Mouse (Mus musculus): Measurements from ENCODE around the gene Gnao1.
A peak's percentile ranks its signal among the peaks of the same experiment; 100 is the strongest.

Gnao1 gene

DNA sequence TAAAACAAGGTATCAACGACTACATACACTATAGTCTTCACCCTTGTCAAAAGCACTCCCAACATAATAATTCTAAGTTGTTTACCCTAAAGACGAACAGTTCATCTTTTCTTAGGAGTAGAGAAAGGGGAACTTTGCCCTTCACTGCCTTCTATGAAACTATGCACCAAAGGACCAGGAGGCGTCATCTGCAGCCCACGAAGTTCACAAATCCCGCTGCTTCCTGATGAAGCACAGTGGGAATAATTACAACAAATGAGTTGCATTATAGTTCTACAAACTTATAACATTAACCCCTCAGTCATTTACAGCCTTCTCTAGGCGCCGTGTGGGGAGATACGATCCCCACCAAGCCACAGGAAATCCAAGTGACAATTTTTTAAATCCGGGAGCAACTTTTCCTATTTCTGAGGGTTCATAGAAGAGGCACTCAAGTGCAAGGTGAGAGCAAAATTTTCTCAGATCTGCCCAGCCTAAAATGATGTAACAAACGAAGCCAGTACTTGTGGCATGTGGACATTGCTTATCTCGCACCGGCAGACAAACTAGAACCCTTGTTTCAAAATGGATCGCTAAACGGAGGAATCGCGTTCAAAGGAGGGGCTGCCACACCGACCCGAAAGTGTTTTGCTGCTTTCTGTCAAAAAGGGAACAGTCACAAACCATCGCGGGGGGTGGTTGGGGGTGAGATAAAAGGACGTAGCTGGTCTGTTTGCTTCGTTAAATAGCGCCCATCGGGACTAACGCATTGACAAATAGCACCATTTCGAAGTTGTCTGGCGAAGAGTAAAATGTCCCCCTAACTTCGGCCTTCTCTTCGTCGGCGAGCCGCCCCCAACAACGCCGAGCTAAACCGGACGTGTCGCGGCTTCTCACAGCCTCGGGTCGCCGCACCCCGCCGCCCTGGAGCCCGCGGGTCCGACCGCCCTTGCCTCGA, 201.6 kb downstream of the Gnao1 start:
- DNase-seq: peak in 1 of 2 experiments; percentile 25

DNA sequence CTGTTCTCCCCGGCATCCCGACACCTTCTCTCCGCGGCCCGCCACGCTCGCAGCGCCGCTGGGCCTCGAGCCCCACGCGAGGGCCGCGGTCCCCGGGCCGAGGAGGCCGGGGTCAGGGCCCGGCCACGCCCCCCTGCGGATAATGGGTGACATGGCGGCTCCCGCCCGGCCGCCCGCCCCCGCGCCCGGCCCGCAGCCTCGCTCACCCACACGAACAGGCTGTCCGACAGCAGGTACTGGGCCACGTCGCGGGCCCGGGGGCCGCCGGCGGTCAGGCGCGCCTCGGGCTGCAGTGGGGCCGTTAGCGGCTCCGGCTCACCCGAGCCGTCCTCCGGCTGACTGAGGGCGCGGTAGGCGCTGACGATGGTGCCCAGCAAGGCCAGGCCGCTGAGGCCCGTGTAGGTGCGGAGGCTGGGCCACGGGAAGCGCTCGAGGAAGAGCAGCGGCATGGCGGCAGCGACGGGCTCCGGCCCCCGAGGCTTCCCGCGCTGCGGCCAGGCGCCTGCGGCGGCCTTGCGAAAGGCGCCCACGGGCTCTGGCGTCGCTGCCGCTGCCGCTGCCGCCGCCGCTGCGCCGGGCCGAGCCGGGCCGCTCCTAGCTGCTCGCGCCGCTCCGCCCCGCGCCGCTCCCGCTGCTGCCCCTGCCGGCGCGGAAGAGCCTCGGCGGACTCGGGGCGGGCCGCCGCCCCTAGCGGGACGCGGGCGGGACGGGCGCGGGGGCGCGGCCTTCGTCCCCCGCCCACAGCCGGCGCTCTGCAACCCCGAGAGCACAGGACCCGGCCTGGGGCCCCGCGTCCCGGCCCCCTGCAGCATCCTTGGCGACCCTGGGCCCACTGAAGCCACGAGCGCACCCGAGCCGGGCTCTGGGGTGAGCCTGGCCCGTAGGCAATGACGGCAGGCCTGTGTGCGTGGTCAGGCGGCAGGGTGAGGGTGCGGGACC, 202.5 kb downstream of the Gnao1 start, which contains the start of gene Amfr:
Gene Amfr, minus strand, starts transcription at position 830 of the 939 bp plus-strand sequence.
- DNase-seq: peak; percentile 80 to 86

DNA sequence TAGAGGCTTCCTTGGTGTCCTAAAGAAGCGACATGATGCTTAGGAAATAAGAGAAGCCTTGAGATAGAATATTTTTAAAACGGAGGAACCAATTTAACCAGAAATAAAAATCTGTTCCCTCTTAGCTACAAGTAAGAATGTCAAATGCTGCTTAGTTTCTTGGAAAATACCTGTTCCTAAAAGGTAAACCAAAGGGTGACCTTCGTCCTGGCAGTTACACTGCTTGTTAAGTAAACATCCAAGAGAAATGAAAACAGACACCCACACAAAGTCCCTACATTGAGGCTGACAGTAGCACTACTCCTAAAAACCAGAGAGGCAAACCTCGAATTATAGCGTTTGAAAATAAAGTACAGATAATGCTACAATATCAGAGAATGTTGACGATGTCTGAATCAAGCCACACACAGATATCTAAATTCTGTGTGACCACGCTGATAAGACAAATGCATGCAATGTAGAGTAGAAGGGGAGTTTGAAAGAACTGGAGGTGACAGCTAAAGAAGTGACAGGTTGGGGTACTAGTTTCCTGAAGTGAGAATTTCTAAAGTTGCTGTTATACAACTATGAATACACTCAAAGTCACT, 203.4 kb downstream of the Gnao1 start:
- DNase-seq: no peak
